Mouse (Mus musculus) forebrain, embryonic 12.5 days (tissue): ENCODE results near the gene Gstt2. TPM values are rescaled to one million over a fixed set of nuclear protein-coding genes. Genes with fewer than 3 reads are reported as not detected.
A peak's percentile ranks its signal among the peaks of the same experiment; 100 is the strongest.

Source experiments
- ATAC-seq: fragments of 200-750 bp; cut with Nextera tagmentation; 2 replicates; pipeline ENCODE4 v1.8.0; 2017; ENCODE audit warnings: moderate TSS enrichment; ENCODE audit not compliant: low FRiP score
- H3K27ac ChIP-seq: fragments of 300-500 bp; sonication (generic); 2 replicates; pipeline ENCODE4 v1.5.1; 2016; ENCODE audit warnings: mild to moderate bottlenecking
- H3K27me3 ChIP-seq: fragments of 300-500 bp; sonication (generic); 2 replicates; pipeline ENCODE4 v1.6.1; 2016; ENCODE audit warnings: mild to moderate bottlenecking
- H3K36me3 ChIP-seq: fragments of 300-500 bp; sonication (generic); replicated peaks from 2 replicates; pipeline ENCODE4 v1.6.1; 2016; ENCODE audit warnings: mild to moderate bottlenecking
- H3K4me1 ChIP-seq: fragments of 300-500 bp; sonication (generic); 2 replicates; pipeline ENCODE4 v1.6.1; 2016
- H3K4me2 ChIP-seq: fragments of 300-500 bp; sonication (generic); 2 replicates; pipeline ENCODE4 v1.6.1; 2016; ENCODE audit warnings: mild to moderate bottlenecking, moderate library complexity
- H3K4me3 ChIP-seq: fragments of 300-500 bp; sonication (generic); replicated peaks from 2 replicates; pipeline ENCODE4 v1.5.1; 2016; ENCODE audit warnings: mild to moderate bottlenecking
- H3K9ac ChIP-seq: fragments of 300-500 bp; sonication (generic); 2 replicates; pipeline ENCODE4 v1.6.1; 2016; ENCODE audit warnings: mild to moderate bottlenecking
- H3K9me3 ChIP-seq: fragments of 300-500 bp; sonication (generic); 2 replicates; pipeline ENCODE4 v1.6.1; 2016
- WGBS: fragments of 180-500 bp; shearing (Covaris S2); methylation state at CpG from one replicate; pipeline ENCODE4 v1.1.7; 2016; 5-methylcytosine and 5-hydroxymethylcytosine counted together
- polyA plus RNA-seq: library from polyadenylated mRNA; unstranded; fragments of >200 nt; fragmentation: Nextera tagmentation; extraction: Ambion mirVana; gene quantifications from 2 replicates; pipeline ENCODE4 v1.2.1, GENCODE M21; 2016

Gene Gstt2
- polyA plus RNA-seq, 1 experiment from 2014 or later = 7.3 TPM

DNA sequence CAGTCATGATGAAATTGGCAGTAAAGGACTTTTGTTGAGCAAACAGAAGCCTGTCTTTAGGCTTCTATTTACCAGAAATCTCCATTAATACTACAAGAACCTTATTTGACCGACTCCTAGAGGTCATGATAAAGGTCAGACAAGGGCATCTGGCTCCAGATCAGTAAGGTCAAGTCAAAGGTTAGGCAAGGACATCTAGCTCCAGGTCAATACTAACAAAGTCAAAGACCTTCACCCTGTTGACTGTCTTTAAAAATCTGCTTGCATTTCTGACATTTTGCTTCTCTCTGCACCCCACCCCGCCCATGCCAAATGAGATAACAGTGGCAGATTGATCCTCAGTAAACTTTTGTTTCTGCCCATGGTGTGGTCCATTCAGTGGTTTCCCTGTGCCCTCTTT, 33.0 kb downstream of the Gstt2 start:
- Histone ChIP-seq H3K9me3 (0 out of 2 replicates have a peak, but pooled peaks cover 2% of the 10 kb centered on the region), H3K4me1 (no peaks in the 10 kb centered on the region), H3K36me3 (no peaks in the 10 kb centered on the region), H3K4me3 (no peak overlapping the region), H3K4me2 (no peak overlapping the region), H3K27me3 (no peaks in the 10 kb centered on the region), H3K27ac (no peak overlapping the region), H3K9ac (no peak overlapping the region)
- no peak for ATAC-seq
- 81% methylated on average over 2 of the region's 2 CpGs for WGBS

DNA sequence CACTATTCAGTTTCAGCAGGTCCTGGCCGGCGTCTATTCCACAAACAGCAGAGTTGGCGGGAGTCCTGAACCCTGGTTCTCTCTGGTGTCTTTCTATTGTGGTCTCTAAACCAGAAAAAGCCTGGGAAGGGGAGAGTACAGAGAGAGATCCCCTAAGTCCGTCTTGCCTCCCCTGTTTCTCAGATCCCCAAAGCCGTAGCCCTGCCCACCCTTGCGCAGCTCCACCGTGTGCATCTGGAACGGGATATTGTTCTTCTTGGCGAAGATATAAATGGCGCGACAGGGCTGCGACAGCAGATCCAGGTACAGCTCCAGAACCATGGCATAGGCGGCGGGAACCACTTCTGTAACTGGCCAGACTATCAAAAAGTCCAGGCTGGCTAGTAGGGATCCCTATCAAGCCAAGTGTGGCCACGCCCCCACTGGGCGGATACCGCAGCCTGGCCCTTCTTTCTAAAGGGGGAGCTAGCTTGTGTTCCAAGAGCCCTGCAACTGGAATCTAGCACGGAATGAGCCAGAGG, 39.0 kb downstream of the Gstt2 start, which contains the start of gene Gstt1:
Gene Gstt1 (minus strand): TSS at position 409 of the 521 bp plus-strand sequence.
- H3K4me1 ChIP-seq = peaks cover 21% of the 10 kb centered on the region
- H3K9ac ChIP-seq = peak within 1 kb of the TSS; percentile 47
- 2% methylated on average over 18 of the region's 18 CpGs for WGBS
- peak within 1 kb of the TSS; percentile 44 for H3K4me3 ChIP-seq
- peaks cover 23% of the 10 kb centered on the region for H3K27me3 ChIP-seq
- ATAC-seq = 0 out of 2 replicates have a peak, but pooled peaks have one; percentile 44
- no peaks in the 10 kb centered on the region for H3K36me3 ChIP-seq
- no peak within 1 kb of the TSS for H3K27ac ChIP-seq
- no peaks in the 10 kb centered on the region for H3K9me3 ChIP-seq
- peak within 1 kb of the TSS; percentile 74 for H3K4me2 ChIP-seq

DNA sequence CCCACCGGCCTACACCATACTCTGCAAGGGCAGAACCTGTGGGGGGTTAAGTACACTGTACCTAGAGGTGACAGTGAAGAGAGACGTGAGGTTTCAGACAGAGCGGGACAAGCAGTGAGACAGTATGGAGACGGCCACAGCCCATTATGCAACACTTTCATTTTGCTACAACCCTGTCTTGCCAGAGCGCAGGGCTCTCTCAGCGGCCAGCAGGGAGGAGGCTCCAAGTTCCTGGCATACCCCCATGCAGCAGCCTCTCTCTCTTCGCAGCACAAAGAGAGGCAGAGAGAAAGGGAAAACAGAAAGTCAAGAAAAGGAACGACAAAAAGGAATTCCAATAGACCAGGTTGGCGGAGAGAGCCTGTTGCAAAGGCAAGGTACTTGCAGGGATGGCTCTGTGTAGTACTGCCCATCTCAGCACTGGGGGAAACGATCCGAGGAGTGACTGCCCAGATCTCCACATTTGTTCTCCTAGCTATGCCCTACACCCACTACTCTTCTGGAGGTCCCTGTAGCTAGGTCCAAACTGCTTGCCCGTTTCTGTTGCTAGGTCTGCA, 39.5 kb downstream of the Gstt2 start:
- Histone ChIP-seq H3K4me3 (peak overlapping the region; percentile 44), H3K27ac (no peak overlapping the region), H3K9me3 (no peaks in the 10 kb centered on the region), H3K36me3 (no peaks in the 10 kb centered on the region), H3K4me1 (peaks cover 21% of the 10 kb centered on the region), H3K9ac (peak overlapping the region; percentile 47), H3K4me2 (peak overlapping the region; percentile 74), H3K27me3 (peaks cover 23% of the 10 kb centered on the region)
- ATAC-seq = peak; percentile 51; the same call in 1 of the 2 replicates
- 3% methylated on average over 12 of the region's 12 CpGs for WGBS

DNA sequence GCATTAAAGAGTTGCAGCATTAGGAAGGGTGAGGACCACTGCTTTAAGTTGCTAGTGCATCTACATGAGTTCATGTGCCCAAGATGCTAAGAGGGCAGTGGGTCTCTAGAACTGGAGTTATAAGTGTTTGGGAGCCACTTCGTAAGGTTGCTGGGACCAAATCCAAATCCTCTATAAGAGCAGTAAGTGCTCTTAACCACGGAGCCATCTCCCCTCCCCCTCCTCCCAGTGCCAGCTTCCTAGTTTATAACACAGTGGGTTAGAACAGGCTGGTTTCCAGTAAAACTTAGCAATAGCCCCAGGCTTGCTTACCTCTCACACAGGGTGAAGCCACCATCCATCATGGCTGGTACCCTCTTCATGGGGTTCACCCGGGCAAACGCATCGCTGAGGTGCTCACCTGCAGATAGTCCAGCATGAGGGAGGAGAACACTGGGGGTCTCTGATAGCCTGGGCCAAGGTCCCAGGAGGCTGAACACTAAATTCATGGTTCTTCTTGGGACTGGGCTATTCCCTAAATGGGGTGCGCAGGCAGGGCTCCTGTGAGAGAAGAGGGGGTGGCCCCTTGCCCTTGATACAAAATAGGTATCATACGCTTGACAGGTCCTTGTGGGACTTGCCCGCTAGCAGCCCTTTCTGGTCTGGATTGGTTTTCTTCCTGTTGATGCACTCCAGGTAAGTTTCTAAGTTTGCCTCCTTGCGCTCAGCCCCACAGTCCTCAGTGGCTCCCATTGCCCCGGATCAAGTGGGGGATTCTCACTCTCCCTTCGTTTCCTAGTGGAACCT, 40.3 kb downstream of the Gstt2 start:
- Histone ChIP-seq H3K4me3 (peak overlapping the region; percentile 44), H3K9ac (peak overlapping the region; percentile 47), H3K9me3 (no peaks in the 10 kb centered on the region), H3K4me2 (peak overlapping the region; percentile 74), H3K27ac (no peak overlapping the region), H3K36me3 (no peaks in the 10 kb centered on the region), H3K4me1 (peaks cover 21% of the 10 kb centered on the region), H3K27me3 (peaks cover 23% of the 10 kb centered on the region)
- WGBS = 44% methylated on average over 11 of the region's 11 CpGs
- no peak for ATAC-seq

DNA sequence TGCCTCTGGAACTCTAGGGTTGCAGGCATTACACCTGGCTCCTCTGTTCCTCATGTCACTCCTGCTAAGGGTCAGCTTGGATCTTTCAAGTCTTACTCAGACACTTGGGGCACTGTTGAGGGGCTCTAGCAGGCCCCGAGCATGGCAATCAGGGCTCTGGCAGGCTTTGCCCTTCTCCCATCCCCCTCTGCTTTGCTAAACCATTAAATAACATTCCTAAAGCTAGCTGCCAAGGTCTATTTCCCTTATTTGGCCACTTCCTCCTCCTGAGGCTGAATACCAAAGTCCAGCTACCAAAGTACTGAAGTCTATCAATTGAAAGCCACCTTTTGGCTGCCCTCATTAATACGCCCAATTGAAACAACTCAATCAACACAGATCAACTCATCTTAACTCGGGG, 42.3 kb downstream of the Gstt2 start:
- Histone ChIP-seq H3K9me3 (no peaks in the 10 kb centered on the region), H3K27me3 (peaks cover 23% of the 10 kb centered on the region), H3K4me3 (no peak overlapping the region), H3K27ac (no peak overlapping the region), H3K9ac (no peak overlapping the region), H3K4me1 (peaks cover 21% of the 10 kb centered on the region), H3K4me2 (no peak overlapping the region), H3K36me3 (no peaks in the 10 kb centered on the region)
- ATAC-seq = no peak
- WGBS = 27% methylated on average over 3 of the region's 3 CpGs

DNA sequence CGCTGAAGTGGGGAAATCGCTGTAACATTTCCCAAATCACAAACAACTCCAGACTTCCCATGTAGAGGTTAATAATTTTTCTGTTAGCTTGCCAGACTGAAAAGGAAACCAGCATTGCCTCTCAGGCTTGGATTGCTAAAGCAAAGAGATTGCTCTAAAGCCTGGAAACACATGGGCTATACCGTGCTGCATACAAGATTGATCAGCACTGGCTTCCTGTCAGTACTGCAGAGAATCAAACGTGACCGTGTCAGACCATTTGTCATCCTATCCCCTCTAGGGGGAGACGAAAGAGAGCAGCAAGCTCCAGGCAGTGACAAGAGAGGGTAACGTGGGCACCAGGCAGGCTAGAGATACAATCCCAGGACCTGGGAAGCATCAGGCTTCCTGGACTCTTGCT, 46.5 kb downstream of the Gstt2 start:
- no peaks in the 10 kb centered on the region for H3K9me3 ChIP-seq
- H3K4me2 ChIP-seq = no peak overlapping the region
- no peak for ATAC-seq
- H3K27ac ChIP-seq = no peak overlapping the region
- 23% methylated on average over 7 of the region's 7 CpGs for WGBS
- H3K4me3 ChIP-seq = no peak overlapping the region
- H3K4me1 ChIP-seq = peaks cover 4% of the 10 kb centered on the region
- H3K27me3 ChIP-seq = peaks cover 2% of the 10 kb centered on the region; the same call in 1 of the 2 replicates
- H3K36me3 ChIP-seq = no peaks in the 10 kb centered on the region
- no peak overlapping the region for H3K9ac ChIP-seq

DNA sequence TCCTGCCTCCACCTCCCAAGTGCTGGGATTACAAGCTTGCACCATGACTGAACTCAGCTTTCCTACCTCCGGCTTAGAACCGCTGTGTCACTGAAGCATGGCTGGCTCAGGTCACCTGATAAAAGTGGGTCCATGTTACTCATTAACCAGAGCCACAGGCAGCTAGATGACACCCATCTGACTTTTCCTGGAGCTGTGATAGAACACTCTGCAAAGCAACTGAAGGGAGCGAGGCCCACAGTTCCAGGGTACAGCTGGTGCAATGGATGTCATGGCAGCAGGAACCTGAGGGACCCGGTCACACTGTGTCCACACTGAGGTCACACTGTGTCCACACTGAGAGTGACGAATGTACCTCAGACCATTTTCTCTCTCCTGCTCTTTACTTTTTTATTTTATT, 47.4 kb downstream of the Gstt2 start:
- Histone ChIP-seq H3K4me1 (peaks cover 3% of the 10 kb centered on the region), H3K9me3 (no peaks in the 10 kb centered on the region), H3K27ac (no peak overlapping the region), H3K4me2 (no peak overlapping the region), H3K9ac (no peak overlapping the region), H3K4me3 (no peak overlapping the region), H3K36me3 (no peaks in the 10 kb centered on the region), H3K27me3 (peaks cover 2% of the 10 kb centered on the region; the same call in 1 of the 2 replicates)
- WGBS = 90% methylated on average over 5 of the region's 5 CpGs
- ATAC-seq = no peak

DNA sequence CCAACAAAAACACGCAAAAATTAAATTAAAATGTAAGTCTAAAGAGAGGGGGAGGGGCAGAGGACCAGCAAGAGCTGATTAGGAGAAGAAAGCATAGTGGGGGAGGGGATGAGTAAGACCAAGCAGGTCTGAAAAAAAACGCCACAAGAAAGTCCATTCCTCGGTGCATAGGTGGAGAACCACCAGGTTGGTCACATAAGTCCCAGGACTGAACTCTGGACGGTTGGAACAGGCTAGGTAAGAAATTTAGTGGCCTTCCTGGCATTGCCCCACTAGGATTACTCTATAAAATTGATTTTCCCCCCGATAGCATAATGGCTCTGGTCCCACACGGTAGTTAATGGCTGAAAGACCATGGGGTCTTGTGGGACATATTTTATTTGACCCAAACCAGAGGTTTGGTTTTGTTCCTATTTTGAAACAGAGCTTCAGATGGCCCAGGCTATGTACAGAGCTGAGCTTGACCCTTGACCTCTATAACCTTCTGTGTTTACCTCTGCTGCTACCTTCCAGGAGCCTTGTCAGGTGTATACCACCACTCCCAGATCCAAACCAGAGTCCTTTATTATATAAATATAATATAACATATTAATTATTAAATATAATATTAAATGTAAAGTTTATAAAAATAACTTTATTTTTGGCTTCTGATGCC, 48.0 kb downstream of the Gstt2 start:
- Histone ChIP-seq H3K36me3 (no peaks in the 10 kb centered on the region), H3K27me3 (0 out of 2 replicates have a peak, but pooled peaks cover 2% of the 10 kb centered on the region), H3K4me2 (no peak overlapping the region), H3K4me3 (no peak overlapping the region), H3K9me3 (no peaks in the 10 kb centered on the region), H3K9ac (no peak overlapping the region), H3K4me1 (no peaks in the 10 kb centered on the region), H3K27ac (no peak overlapping the region)
- 83% methylated on average over 6 of the region's 6 CpGs for WGBS
- ATAC-seq = no peak

DNA sequence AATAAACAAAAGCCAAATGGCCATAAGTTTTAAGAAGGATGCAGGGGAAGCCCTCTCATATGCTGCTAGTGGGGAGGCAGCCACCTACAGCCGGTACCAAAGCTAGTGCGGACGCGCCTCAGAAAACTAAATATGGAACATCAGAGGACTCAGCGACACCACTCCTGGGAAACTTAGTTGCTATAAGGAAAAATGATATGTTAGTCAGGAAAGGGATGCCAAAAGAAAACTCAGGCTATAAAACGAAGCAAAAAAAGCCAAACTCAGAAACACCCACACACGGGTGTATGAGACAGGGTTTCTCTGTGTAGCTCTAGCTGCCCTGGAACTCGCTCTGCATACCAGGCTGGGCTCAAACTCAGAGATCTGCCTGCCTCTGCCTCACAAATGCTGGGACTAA, 48.9 kb downstream of the Gstt2 start:
- H3K27me3 ChIP-seq = peaks cover 3% of the 10 kb centered on the region; the same call in 1 of the 2 replicates
- no peak for ATAC-seq
- WGBS = 93% methylated on average over 8 of the region's 8 CpGs

DNA sequence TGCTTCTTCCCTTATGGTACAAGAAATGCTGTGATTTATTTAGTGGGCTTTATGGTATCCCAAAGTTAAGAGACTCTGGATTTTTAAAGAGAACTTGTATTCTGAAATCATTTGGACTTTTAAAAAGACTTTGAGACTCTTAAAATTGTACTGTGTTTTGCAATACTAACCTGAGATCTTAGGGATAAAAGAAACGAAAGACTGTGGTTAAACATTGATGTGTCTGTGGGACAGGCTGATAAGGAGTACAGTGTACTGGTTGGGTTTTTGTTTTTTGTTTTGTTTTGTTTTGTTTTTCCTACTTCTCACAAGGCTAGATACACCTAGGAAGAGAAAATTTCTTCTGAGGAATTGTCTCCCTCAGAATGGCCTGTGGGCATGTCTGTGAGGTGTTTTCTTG, 51.8 kb downstream of the Gstt2 start:
- Histone ChIP-seq H3K36me3 (no peaks in the 10 kb centered on the region), H3K27ac (no peak overlapping the region), H3K4me1 (peaks cover 8% of the 10 kb centered on the region), H3K4me3 (no peak overlapping the region), H3K27me3 (peaks cover 25% of the 10 kb centered on the region), H3K9me3 (no peaks in the 10 kb centered on the region), H3K9ac (no peak overlapping the region), H3K4me2 (no peak overlapping the region)
- no peak for ATAC-seq
- 73% methylated on average over 1 of the region's 1 CpGs for WGBS

More for the DNA sequence above, 48.9 kb downstream of the Gstt2 start:
- Histone ChIP-seq H3K36me3 (no peaks in the 10 kb centered on the region), H3K9me3 (no peaks in the 10 kb centered on the region), H3K4me3 (no peak overlapping the region), H3K9ac (no peak overlapping the region), H3K27ac (no peak overlapping the region), H3K4me2 (no peak overlapping the region), H3K4me1 (no peaks in the 10 kb centered on the region)
